Comparison of ENCODE assay signal across 24 mouse cellular contexts in genomic region chr5:137566416-137566815, GRCm38 (mm10). TPM values are rescaled to one million over a fixed set of nuclear protein-coding genes. Genes with fewer than 3 reads are reported as not detected.
"Had no signal": no experiment of that assay in that cellular context is flagged by ENCODE, and none has a peak within 500 bp of the region (broad histone marks: within the 10 kb centered on the region; RNA-seq: fewer than 3 reads in every experiment).

No protein-coding gene starts in this region.

- H3K4me3 ChIP-seq: neural tube, embryonic 13.5 days; neural tube, embryonic 15.5 days; stomach, embryonic 15.5 days had no signal

- H3K9me3 ChIP-seq: neural tube, embryonic 13.5 days; neural tube, embryonic 15.5 days; stomach, embryonic 15.5 days had no signal

- H3K4me1 ChIP-seq: neural tube, embryonic 13.5 days; neural tube, embryonic 15.5 days; stomach, embryonic 15.5 days had no signal

- H3K27me3 ChIP-seq: neural tube, embryonic 13.5 days; stomach, embryonic 15.5 days had no signal

- H3K4me2 ChIP-seq: neural tube, embryonic 13.5 days; neural tube, embryonic 15.5 days; stomach, embryonic 15.5 days had no signal

- H3K9ac ChIP-seq: neural tube, embryonic 13.5 days; neural tube, embryonic 15.5 days; stomach, embryonic 15.5 days had no signal

- DNase-seq: retina, postnatal 1 day; right cerebral cortex, adult 18-20 months; right cerebral cortex, postnatal 14 days; right cerebral cortex, postnatal 25 days; right cerebral cortex, postnatal 4 days; spleen, adult 18-20 months; thymus, adult 18-20 months; thymus, adult 2 months; thymus, postnatal 14 days; thymus, postnatal 25 days; thymus, postnatal 36 days; thymus, postnatal 4 days had no signal

- H3K27ac ChIP-seq: neural tube, embryonic 13.5 days; neural tube, embryonic 15.5 days; stomach, embryonic 15.5 days; stomach, postnatal 0 days had no signal

- H3K36me3 ChIP-seq: stomach, embryonic 15.5 days had no signal

RNA-seq across cellular contexts. Expression of gene Tfr2, which starts 3.2 kb away (rescaled TPM):
- total RNA-seq: neutrophil, adult 5-6 weeks had no signal

RNA-seq across cellular contexts. Expression of gene Actl6b, which starts 13.1 kb away (rescaled TPM):
- total RNA-seq: neutrophil, adult 5-6 weeks had no signal
- polyA plus RNA-seq: spleen, adult 2 months; thymus, adult 2 months had no signal

RNA-seq across cellular contexts. Expression of gene Epo, which starts 33.4 kb away (rescaled TPM):
- total RNA-seq: neutrophil, adult 5-6 weeks had no signal
- polyA plus RNA-seq: neural tube, embryonic 13.5 days; neural tube, embryonic 14.5 days; neural tube, embryonic 15.5 days; small intestine, adult 2 months; spleen, adult 2 months; stomach, embryonic 15.5 days; stomach, embryonic 16.5 days; stomach, postnatal 0 days; testis, adult 2 months; thymus, adult 2 months; thymus, postnatal 0 days; urinary bladder, adult 2 months had no signal
